Mouse (Mus musculus): ENCODE measurements around the gene Svep1.

DNA sequence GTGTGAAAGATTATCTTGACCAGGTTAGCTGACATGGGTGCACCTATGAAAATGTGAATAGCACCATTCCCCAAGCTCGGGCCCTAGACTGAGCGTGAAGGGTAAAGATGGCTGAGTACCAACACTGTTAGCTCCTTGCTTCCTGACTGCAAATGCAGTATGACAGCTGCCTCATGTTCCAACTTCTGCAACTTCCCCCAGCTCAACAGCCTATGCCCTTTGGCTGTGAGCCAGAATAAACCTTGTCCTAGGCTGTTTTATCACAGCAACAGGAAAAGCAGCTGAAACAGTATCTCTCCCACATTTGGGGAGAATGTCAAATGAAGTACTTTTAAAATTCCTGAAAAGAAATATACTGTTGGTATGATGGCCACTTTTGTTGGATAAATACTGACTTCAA lies 10.7 kb downstream of the Svep1 start:
- no peak for TF ChIP-seq CTCF (IDR thresholded peaks at IDR 0.05; ENCODE audit: low read depth, low read length)
- no peak for TF ChIP-seq POLR2A (IDR thresholded peaks at IDR 0.05; ENCODE audit: insufficient read depth, low read length)

Data from ES-Bruce4 (cell line).